Mouse (Mus musculus): ENCODE measurements around the gene Grem2. TPM values are rescaled to one million over a fixed set of nuclear protein-coding genes. Genes with fewer than 3 reads are reported as not detected.

Gene Grem2
- total RNA-seq, 2 experiments from 2014 or later = 10.6 to 13.9 TPM

DNA sequence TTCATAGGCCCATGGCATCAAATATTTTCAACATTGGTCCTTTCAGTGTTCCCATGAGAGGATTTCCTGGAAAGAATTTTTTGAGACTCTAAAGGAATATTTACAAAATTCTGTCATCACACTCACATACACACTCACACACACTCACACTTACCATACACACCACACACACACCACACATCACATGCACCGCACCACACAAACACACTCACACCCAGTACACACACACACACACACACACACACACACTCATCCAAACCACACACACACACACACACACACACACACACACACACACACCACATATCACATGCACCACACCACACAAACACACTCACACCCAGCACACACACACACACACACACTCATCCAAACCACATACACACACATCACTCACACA lies 33.5 kb downstream of the Grem2 start:
- DNase-seq (ENCODE audit: low spot score in 2 of 2) = no peak
- TF ChIP-seq CTCF (conservative IDR thresholded peaks at IDR 0.05) = no peak
- Histone ChIP-seq H3K4me3 (no peak overlapping the region), H3K27ac (no peak overlapping the region)

DNA sequence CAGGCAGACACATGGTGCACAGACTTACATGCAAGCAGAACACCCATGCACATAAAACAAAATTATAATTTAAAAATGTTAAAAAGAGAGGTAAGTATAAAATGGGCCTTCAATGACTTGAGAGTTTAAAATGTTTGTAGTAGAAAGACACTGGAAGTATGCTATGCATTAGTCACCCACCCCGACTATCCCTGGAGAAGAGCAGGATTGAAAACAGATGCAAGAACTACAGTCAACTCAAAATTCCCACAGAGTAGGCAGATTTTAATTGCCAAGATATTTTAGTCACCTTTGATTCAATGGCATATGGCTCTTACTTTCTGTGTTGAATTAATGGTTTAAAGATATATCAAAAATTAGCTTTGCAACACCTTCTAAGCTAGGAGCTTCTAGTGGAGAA lies 39.1 kb downstream of the Grem2 start:
- DNase-seq (ENCODE audit: low spot score in 2 of 2) = peak in 1 of 2 experiments; percentile 5
- no peak for TF ChIP-seq CTCF (conservative IDR thresholded peaks at IDR 0.05)

DNA sequence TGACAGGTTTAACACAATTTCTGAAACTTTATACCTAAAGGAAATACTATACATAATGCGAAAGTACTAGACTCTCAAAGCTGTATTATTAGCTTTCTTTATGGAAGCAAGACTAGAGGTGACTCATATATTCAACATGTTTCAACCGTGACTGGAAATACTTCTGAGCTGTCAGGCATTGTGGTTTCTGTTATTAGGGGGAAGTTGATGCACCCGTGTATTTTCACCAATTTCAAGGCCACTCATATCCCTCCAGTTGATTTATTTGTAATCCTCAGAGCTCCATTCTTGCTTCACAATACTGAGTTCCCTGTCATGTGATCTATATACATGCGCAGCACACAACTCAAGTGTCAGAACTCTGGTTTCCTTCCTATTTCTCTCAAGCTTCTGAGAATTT lies 46.4 kb downstream of the Grem2 start:
- DNase-seq (ENCODE audit: low spot score in 2 of 2) = no peak
- no peak overlapping the region for H3K27ac ChIP-seq
- no peak overlapping the region for H3K4me3 ChIP-seq
- no peak for TF ChIP-seq CTCF (conservative IDR thresholded peaks at IDR 0.05)

More for the DNA sequence above, 39.1 kb downstream of the Grem2 start:
- Histone ChIP-seq H3K27ac (no peak overlapping the region), H3K4me3 (no peak overlapping the region)

DNA sequence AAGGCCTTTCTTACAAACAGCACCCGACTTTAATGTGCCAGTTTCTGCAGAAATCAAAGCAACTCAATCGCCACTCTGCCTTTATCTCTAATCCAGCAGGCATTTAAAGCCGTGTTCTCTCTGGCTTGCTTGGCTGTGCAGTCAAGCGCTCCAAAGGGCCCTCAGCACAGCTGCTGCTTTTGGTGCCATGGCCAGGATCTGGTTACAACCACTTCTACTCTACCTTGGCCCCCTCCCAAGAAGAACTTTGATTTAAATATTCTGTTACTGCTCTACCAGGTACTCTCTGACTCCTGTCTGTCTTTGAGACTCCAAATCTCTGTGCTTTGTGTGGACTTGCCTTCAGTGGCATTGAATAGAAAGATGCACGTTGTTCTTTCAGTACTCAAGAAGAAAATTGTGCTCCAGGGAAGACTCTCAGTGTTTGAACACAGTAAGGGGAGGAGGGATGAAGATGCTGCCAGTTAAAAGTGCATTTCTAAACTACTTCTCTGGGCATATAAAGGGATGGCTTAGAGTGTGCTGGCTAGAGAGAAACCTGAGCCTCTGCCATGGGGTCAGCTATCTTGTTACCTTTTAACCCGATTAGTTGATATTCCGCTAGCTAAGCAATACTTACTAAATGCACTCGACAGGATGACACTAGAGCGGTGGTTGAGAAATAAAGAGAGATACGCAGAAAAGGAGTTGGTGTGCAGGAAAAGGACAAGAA lies 61.1 kb downstream of the Grem2 start:
- TF ChIP-seq CTCF (conservative IDR thresholded peaks at IDR 0.05) = no peak
- no peak overlapping the region for H3K4me3 ChIP-seq
- DNase-seq (ENCODE audit: low spot score in 2 of 2) = no peak
- H3K27ac ChIP-seq = no peak overlapping the region

DNA sequence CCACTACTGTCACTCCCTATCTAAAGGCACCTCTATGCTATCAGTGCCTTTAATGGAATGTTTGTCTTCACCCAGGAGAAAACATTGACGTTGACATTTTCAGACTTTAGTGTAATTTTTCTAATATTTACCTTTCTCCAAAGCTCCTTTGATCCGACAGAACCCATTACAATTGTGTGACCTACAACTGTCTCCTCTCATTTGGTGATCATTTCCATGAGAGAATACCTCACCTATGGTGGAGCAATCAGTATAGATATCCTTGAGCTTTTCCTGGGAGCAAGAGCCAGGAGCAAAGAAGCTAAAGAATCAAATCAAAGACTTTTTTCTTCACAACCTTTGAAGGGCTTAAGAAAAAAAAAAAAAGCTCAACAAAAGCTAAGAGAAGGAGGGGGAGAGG lies 65.4 kb downstream of the Grem2 start:
- H3K27ac ChIP-seq = no peak overlapping the region
- no peak for DNase-seq (ENCODE audit: low spot score in 2 of 2)
- no peak for TF ChIP-seq CTCF (conservative IDR thresholded peaks at IDR 0.05)
- no peak overlapping the region for H3K4me3 ChIP-seq

DNA sequence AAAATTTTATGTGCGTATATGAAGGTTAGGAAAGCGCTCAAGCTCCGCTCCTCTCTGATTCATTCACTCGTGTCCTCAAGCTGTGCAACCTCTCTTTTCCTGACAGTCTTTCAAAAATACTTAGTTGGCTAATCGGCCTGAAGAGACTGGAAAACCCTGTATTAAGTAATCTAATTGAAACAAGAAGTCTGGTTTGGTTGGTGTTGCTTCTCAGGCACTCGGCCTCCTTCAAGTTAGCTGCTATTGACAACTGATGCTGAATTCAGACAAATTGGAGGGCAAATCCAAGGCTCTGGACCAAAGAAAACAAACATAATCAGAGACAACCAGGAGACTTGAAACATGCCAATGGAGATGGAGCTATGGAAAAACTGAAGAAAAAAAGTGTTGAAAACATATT lies 76.8 kb downstream of the Grem2 start:
- H3K27ac ChIP-seq = no peak overlapping the region
- DNase-seq (ENCODE audit: low spot score in 2 of 2) = no peak
- no peak for TF ChIP-seq CTCF (conservative IDR thresholded peaks at IDR 0.05)
- H3K4me3 ChIP-seq = no peak overlapping the region

DNA sequence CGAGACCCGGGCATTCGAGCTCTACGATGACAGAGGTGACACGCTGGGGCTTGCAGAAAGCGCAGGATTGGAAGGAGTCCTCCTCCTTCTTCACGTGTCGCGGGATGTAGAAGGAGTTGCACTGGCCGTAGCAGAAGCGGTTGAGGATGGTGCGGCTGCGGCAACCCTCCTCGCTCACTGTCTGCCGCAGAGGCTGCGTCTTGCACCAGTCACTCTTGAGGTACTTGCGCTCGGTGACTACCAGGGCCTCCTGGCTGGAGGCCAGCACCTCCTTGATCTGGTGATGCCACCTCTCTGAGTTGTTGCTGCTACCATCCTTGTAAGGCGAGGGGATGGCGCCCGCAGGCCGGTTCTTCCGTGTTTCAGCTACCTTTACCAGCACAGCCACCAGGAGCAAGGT lies 84.8 kb downstream of the Grem2 start:
- Histone ChIP-seq H3K27ac (no peak overlapping the region), H3K4me3 (no peak overlapping the region)
- TF ChIP-seq CTCF (conservative IDR thresholded peaks at IDR 0.05) = no peak
- no peak for DNase-seq (ENCODE audit: low spot score in 2 of 2)

DNA sequence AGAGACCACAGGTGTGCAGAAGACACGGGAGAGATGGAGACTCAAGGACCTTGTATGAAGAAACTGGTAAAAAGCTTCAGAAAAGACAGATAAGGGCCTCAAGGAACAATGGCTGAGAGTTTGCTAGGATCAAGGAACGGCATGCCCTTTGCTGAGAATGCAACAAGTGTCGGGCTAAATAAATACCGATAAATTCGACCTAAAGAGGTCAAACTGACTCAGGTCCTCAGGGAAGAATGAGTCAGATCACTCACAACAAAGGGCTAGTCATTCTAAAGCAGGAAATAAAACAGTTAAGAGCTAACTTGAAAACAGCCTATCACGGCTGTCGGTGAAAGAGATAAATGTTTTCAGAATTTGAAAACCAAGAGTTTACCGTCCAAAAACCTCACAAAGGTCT lies 95.1 kb downstream of the Grem2 start:
- no peak for DNase-seq (ENCODE audit: low spot score in 2 of 2)
- no peak for TF ChIP-seq CTCF (conservative IDR thresholded peaks at IDR 0.05)

DNA sequence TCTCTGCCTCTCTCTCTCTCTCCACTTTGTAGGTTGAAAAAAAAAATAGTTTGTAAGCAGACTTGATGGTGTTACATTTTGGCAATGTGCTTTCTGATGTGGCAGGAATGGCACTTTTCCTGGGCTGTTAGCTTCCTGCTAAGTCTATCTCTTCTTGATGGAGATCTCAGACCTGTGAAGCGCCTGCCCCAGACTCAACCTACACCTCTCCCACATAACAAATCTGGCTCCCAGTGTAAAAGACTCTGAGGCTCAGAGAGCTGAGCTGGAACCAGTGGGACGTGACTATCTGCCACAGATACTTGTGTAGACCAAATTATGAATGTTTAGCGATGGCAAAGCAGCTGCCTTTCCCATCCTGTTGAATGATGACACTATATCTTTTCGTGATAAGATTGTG lies 109.8 kb downstream of the Grem2 start:
- TF ChIP-seq CTCF (conservative IDR thresholded peaks at IDR 0.05) = no peak
- H3K4me3 ChIP-seq = no peak overlapping the region
- no peak for DNase-seq (ENCODE audit: low spot score in 2 of 2)
- H3K27ac ChIP-seq = no peak overlapping the region

More for the DNA sequence above, 95.1 kb downstream of the Grem2 start:
- no peak overlapping the region for H3K27ac ChIP-seq
- H3K4me3 ChIP-seq = no peak overlapping the region

DNA sequence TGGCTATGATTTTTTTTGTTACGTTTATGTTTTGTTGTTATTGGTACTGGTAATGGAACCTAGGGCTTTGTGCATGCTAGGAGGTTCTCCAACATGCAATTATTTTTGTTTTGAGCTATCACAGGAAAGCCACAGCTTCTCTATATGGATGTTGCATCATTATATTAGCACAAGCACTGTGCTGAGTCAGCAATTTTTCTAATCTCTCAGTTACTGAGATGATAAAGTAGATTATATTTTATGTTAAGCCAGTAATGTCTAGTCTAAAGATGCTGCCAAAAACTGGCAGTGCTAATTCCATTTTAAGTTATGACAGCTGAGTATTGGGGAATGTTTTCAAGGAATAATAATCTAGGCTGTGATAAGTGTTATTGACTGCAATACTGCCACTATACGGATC lies 133.0 kb downstream of the Grem2 start:
- Histone ChIP-seq H3K27ac (no peak overlapping the region), H3K4me3 (no peak overlapping the region)
- TF ChIP-seq CTCF (conservative IDR thresholded peaks at IDR 0.05) = no peak
- no peak for DNase-seq (ENCODE audit: low spot score in 2 of 2)

Data from layer of hippocampus, adult 2 months (tissue).